Mouse (Mus musculus) lung, embryonic 15.5 days (tissue): ENCODE measurements around the gene Apol9a. TPM values are rescaled to one million over a fixed set of nuclear protein-coding genes. Genes with fewer than 3 reads are reported as not detected.
"Not testable (repeated sequence)": the region's sequence is repeated elsewhere in the genome, so short reads cannot be mapped to it uniquely, and the experiment has no call there.

ENCODE experiments used
- ATAC-seq: fragments of 200-750 bp; cut with Nextera tagmentation; 2 replicates; pipeline ENCODE4 v1.8.0; 2017; ENCODE audit warnings: moderate number of reproducible peaks, borderline replicate concordance; ENCODE audit not compliant: low FRiP score, low TSS enrichment; ENCODE audit errors: extremely low read depth
- H3K27ac ChIP-seq: fragments of 300-500 bp; sonication (generic); 2 replicates; pipeline ENCODE4 v1.5.1; 2015; ENCODE audit warnings: moderate library complexity, mild to moderate bottlenecking, inconsistent platforms
- H3K27me3 ChIP-seq: fragments of 300-500 bp; sonication (generic); 2 replicates; pipeline ENCODE4 v1.6.1; 2015; ENCODE audit warnings: inconsistent platforms
- H3K36me3 ChIP-seq: fragments of 300-500 bp; sonication (generic); 2 replicates; pipeline ENCODE4 v1.6.1; 2015; ENCODE audit warnings: inconsistent platforms
- H3K4me1 ChIP-seq: fragments of 300-500 bp; sonication (generic); 2 replicates; pipeline ENCODE4 v1.6.1; 2015; ENCODE audit warnings: inconsistent platforms
- H3K4me2 ChIP-seq: fragments of 300-500 bp; sonication (generic); 2 replicates; pipeline ENCODE4 v1.6.1; 2015; ENCODE audit warnings: inconsistent platforms, mild to moderate bottlenecking, moderate library complexity
- H3K4me3 ChIP-seq: fragments of 300-500 bp; sonication (generic); 2 replicates; pipeline ENCODE4 v1.5.1; 2015; ENCODE audit warnings: mild to moderate bottlenecking, inconsistent platforms
- H3K9ac ChIP-seq: fragments of 300-500 bp; sonication (generic); 2 replicates; pipeline ENCODE4 v1.6.1; 2015; ENCODE audit warnings: inconsistent platforms
- H3K9me3 ChIP-seq: fragments of 300-500 bp; sonication (generic); 2 replicates; pipeline ENCODE4 v1.6.1; 2016; ENCODE audit warnings: inconsistent platforms
- WGBS: fragments of 180-500 bp; shearing (Covaris S2); methylation state at CpG from one replicate; pipeline ENCODE4 v1.1.7; 2015; 5-methylcytosine and 5-hydroxymethylcytosine counted together
- polyA plus RNA-seq: library from polyadenylated mRNA; unstranded; fragments of >200 nt; fragmentation: Nextera tagmentation; extraction: Ambion mirVana; gene quantifications from 2 replicates; pipeline ENCODE4 v1.2.1, GENCODE M21; 2015

Gene Apol9a
- 0.30 TPM in 1 of 2 replicates, not detected in the other for polyA plus RNA-seq

- not testable (repeated sequence) for H3K27me3 ChIP-seq, H3K4me2 ChIP-seq, H3K4me1 ChIP-seq, ATAC-seq, H3K9ac ChIP-seq, H3K9me3 ChIP-seq, H3K4me3 ChIP-seq, H3K36me3 ChIP-seq, H3K27ac ChIP-seq
- WGBS = 75% methylated on average over 1 of the region's 4 CpGs
Observed at GRCm38 (mm10) chr15:77411035-77411434, at the start of gene Apol9a. Gene Apol9a (minus strand): TSS chr15:77411135.

GRCm38 (mm10) chr15:77449927-77450326 lies 39.0 kb upstream of the Apol9a start:
- H3K4me3 ChIP-seq, H3K4me1 ChIP-seq, H3K27me3 ChIP-seq, ATAC-seq, H3K9me3 ChIP-seq, H3K9ac ChIP-seq, H3K27ac ChIP-seq, H3K4me2 ChIP-seq, H3K36me3 ChIP-seq: not testable (repeated sequence)
- 37% methylated on average over 10 of the region's 10 CpGs for WGBS

- not testable (repeated sequence) for H3K4me3 ChIP-seq
Observed at GRCm38 (mm10) chr15:77447392-77447791, 36.5 kb upstream of the Apol9a start, which contains the start of gene Apol7b. Gene Apol7b (minus strand): TSS chr15:77447492.

GRCm38 (mm10) chr15:77445668-77446067 lies 34.7 kb upstream of the Apol9a start:
- ATAC-seq, H3K27ac ChIP-seq, H3K4me1 ChIP-seq, H3K36me3 ChIP-seq, H3K9ac ChIP-seq, H3K4me3 ChIP-seq, H3K9me3 ChIP-seq, H3K4me2 ChIP-seq, H3K27me3 ChIP-seq: not testable (repeated sequence)
- 8% methylated on average over 1 of the region's 1 CpGs for WGBS

More at GRCm38 (mm10) chr15:77447392-77447791, 36.5 kb upstream of the Apol9a start, which contains the start of gene Apol7b:
- H3K9ac ChIP-seq, H3K9me3 ChIP-seq, H3K4me2 ChIP-seq, ATAC-seq, H3K36me3 ChIP-seq, H3K27ac ChIP-seq, H3K27me3 ChIP-seq, H3K4me1 ChIP-seq: not testable (repeated sequence)
- 90% methylated on average over 2 of the region's 2 CpGs for WGBS

GRCm38 (mm10) chr15:77444746-77445145 lies 33.8 kb upstream of the Apol9a start:
- not testable (repeated sequence) for H3K27me3 ChIP-seq, H3K4me1 ChIP-seq, H3K4me2 ChIP-seq, H3K9ac ChIP-seq, ATAC-seq, H3K9me3 ChIP-seq, H3K27ac ChIP-seq, H3K4me3 ChIP-seq, H3K36me3 ChIP-seq
- WGBS = 69% methylated on average over 8 of the region's 8 CpGs

- ATAC-seq, H3K27ac ChIP-seq, H3K4me2 ChIP-seq, H3K4me1 ChIP-seq, H3K9ac ChIP-seq, H3K9me3 ChIP-seq, H3K36me3 ChIP-seq, H3K27me3 ChIP-seq, H3K4me3 ChIP-seq: not testable (repeated sequence)
- 44% methylated on average over 9 of the region's 10 CpGs for WGBS
Observed at GRCm38 (mm10) chr15:77428690-77429448, 17.9 kb upstream of the Apol9a start.

GRCm38 (mm10) chr15:77422925-77423324 lies 12.0 kb upstream of the Apol9a start:
- H3K4me3 ChIP-seq, H3K9me3 ChIP-seq, ATAC-seq, H3K27me3 ChIP-seq, H3K36me3 ChIP-seq, H3K4me2 ChIP-seq, H3K27ac ChIP-seq, H3K9ac ChIP-seq, H3K4me1 ChIP-seq: not testable (repeated sequence)
- 68% methylated on average over 3 of the region's 7 CpGs for WGBS

- H3K9ac ChIP-seq, ATAC-seq, H3K9me3 ChIP-seq, H3K4me2 ChIP-seq, H3K4me3 ChIP-seq, H3K4me1 ChIP-seq, H3K36me3 ChIP-seq, H3K27me3 ChIP-seq, H3K27ac ChIP-seq: not testable (repeated sequence)
- no CpG with 5 or more reads among the region's 3 CpGs for WGBS
Observed at GRCm38 (mm10) chr15:77419657-77420056, 8.7 kb upstream of the Apol9a start.

GRCm38 (mm10) chr15:77416655-77417333 lies 5.9 kb upstream of the Apol9a start:
- 13% methylated on average over 3 of the region's 10 CpGs for WGBS
- H3K4me2 ChIP-seq, ATAC-seq, H3K4me1 ChIP-seq, H3K27me3 ChIP-seq, H3K36me3 ChIP-seq, H3K27ac ChIP-seq, H3K9ac ChIP-seq, H3K9me3 ChIP-seq, H3K4me3 ChIP-seq: not testable (repeated sequence)

GRCm38 (mm10) chr15:77415653-77416052 lies 4.7 kb upstream of the Apol9a start:
- H3K9ac ChIP-seq, ATAC-seq: not testable (repeated sequence)
- WGBS = 46% methylated on average over 2 of the region's 2 CpGs

GRCm38 (mm10) chr15:77412695-77413094 lies 1.8 kb upstream of the Apol9a start:
- H3K4me1 ChIP-seq, H3K9ac ChIP-seq, H3K36me3 ChIP-seq, H3K27me3 ChIP-seq, H3K27ac ChIP-seq, H3K9me3 ChIP-seq, H3K4me3 ChIP-seq, H3K4me2 ChIP-seq, ATAC-seq: not testable (repeated sequence)
- WGBS = 25% methylated on average over 4 of the region's 4 CpGs

More at GRCm38 (mm10) chr15:77415653-77416052, 4.7 kb upstream of the Apol9a start:
- H3K9me3 ChIP-seq, H3K27ac ChIP-seq, H3K4me2 ChIP-seq, H3K27me3 ChIP-seq, H3K4me1 ChIP-seq, H3K36me3 ChIP-seq, H3K4me3 ChIP-seq: not testable (repeated sequence)

GRCm38 (mm10) chr15:77406370-77406769 lies 4.6 kb downstream of the Apol9a start:
- not testable (repeated sequence) for ATAC-seq, H3K27me3 ChIP-seq, H3K9me3 ChIP-seq, H3K4me2 ChIP-seq, H3K9ac ChIP-seq, H3K4me3 ChIP-seq, H3K36me3 ChIP-seq, H3K27ac ChIP-seq, H3K4me1 ChIP-seq
- 48% methylated on average over 10 of the region's 10 CpGs for WGBS
